Mouse (Mus musculus) embryonic facial prominence, embryonic 14.5 days (tissue): Measurements from ENCODE around the gene Gm5741. TPM values are rescaled to one million over a fixed set of nuclear protein-coding genes. Genes with fewer than 3 reads are reported as not detected.

Experiments
- ATAC-seq: fragments of 200-750 bp; cut with Nextera tagmentation; 2 replicates; pipeline ENCODE4 v1.8.0; 2017; ENCODE audit warnings: low read depth, moderate number of reproducible peaks, moderate TSS enrichment
- DNase-seq: peaks from one replicate; pipeline ENCODE4 v3.0.0-alpha.2; 2015; ENCODE audit warnings: low spot score
- H3K27ac ChIP-seq: fragments of 300-500 bp; sonication (generic); replicated peaks from 2 replicates; pipeline ENCODE4 v1.5.1; 2014; ENCODE audit warnings: low read depth, mild to moderate bottlenecking, low read length, moderate library complexity
- H3K27me3 ChIP-seq: fragments of 300-500 bp; sonication (generic); replicated peaks from 2 replicates; pipeline ENCODE4 v1.6.1; 2014; ENCODE audit warnings: low read length; ENCODE audit not compliant: control insufficient read depth, insufficient read depth
- H3K36me3 ChIP-seq: fragments of 300-500 bp; sonication (generic); 2 replicates; pipeline ENCODE4 v1.6.1; 2014; ENCODE audit warnings: low read length, mixed read lengths; ENCODE audit not compliant: control insufficient read depth, insufficient read depth
- H3K4me1 ChIP-seq: fragments of 300-500 bp; sonication (generic); 2 replicates; pipeline ENCODE4 v1.6.1; 2014; ENCODE audit warnings: antibody characterized with exemption, low read length; ENCODE audit not compliant: control insufficient read depth, insufficient read depth
- H3K4me2 ChIP-seq: fragments of 300-500 bp; sonication (generic); 2 replicates; pipeline ENCODE4 v1.6.1; 2014; ENCODE audit warnings: low read depth, mild to moderate bottlenecking, low read length, moderate library complexity, mixed read lengths
- H3K4me3 ChIP-seq: fragments of 300-500 bp; sonication (generic); 2 replicates; pipeline ENCODE4 v1.5.1; 2014; ENCODE audit warnings: low read depth, mild to moderate bottlenecking, low read length
- H3K9ac ChIP-seq: fragments of 300-500 bp; sonication (generic); 2 replicates; pipeline ENCODE4 v1.6.1; 2014; ENCODE audit warnings: low read depth, mild to moderate bottlenecking, low read length, moderate library complexity, mixed read lengths
- H3K9me3 ChIP-seq: fragments of 300-500 bp; sonication (generic); 2 replicates; pipeline ENCODE4 v1.6.1; 2016; ENCODE audit warnings: low read length; ENCODE audit not compliant: control insufficient read depth
- WGBS: fragments of 180-500 bp; shearing (Covaris S2); extraction: QIAGEN DNeasy Blood & Tissue Kit; methylation state at CpG from one replicate; pipeline ENCODE4 v1.1.7; 2014; 5-methylcytosine and 5-hydroxymethylcytosine counted together
- polyA plus RNA-seq: library from polyadenylated mRNA; unstranded; fragments of >200 nt; fragmentation: Nextera tagmentation; extraction: Ambion mirVana; gene quantifications from 2 replicates; pipeline ENCODE4 v1.2.1, GENCODE M21; 2014

Gene Gm5741
- polyA plus RNA-seq, 1 experiment from 2014 or later, result 0.68 TPM

DNA sequence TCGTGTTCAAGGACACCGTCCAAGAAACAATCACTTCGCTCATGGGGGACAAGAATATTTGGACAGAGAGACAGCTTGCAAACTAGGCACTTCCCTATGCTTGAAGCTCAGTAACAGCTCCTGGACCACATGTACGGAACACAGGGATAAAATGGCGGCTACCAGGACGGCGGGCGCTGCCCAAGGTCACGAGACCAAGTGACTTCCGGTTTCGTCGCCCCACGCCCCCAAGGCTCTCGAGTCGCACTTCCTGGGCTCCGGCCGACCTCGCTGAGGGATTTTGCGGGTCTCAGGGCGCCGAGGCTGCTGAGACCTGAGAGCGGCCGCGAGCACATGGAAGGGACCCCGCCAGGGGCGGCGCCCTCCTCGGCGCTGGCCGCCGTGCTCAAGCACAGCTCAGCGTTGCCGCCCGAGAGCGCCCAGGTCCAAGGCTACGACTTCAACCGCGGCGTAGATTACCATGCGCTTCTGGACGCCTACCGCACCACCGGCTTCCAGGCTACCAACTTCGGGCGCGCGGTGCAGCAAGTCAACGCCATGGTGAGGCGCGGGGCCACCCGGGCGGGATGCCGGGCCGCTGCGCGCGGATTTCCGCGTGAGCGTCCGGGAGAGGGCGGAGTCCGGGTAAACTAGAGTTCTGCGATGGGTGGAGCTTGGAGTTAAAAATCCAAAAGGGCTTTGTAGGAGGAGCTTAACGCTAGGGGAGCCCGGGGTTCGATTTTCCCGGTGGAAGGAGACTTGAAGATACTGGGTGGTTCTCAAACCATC lies 3.9 kb upstream of the Gm5741 start, which contains the start of gene Dhps:
Dhps (plus strand) TSS at position 244 of the 768 bp plus-strand sequence.
- peak within 1 kb of the TSS; percentile 87 for H3K4me3 ChIP-seq
- peak; percentile 97 for DNase-seq
- H3K27ac ChIP-seq, result peak within 1 kb of the TSS; percentile 94
- H3K27me3 ChIP-seq, result no peaks in the 10 kb centered on the region
- WGBS, result under 1% methylated on average over 55 of the region's 68 CpGs
- peak within 1 kb of the TSS; percentile 65 for H3K4me2 ChIP-seq
- H3K4me1 ChIP-seq, result peaks cover 6% of the 10 kb centered on the region
- no peaks in the 10 kb centered on the region for H3K9me3 ChIP-seq
- peaks cover 41% of the 10 kb centered on the region for H3K36me3 ChIP-seq
- H3K9ac ChIP-seq, result peak within 1 kb of the TSS; percentile 85
- peak; percentile 94 for ATAC-seq

DNA sequence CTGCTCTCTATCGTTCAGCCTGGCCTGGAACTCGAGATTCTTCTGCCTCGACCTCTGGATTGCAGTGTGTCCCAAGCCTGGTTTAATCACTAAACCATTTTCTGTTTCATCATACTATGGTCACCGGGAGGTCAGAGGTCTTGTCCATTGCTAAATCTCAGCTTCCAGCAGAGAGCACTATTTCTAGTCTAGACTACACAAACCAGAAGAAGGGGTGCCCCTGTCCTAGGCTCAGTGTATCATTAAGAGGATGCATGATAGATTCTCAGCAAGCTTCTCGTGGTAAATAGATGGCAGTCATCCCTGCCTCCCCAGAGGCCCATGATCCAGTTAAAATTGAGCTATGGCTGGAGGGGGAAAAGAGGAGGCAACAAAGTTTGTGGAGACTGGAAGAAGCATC lies 3.3 kb upstream of the Gm5741 start:
- Histone ChIP-seq H3K36me3 (peaks cover 41% of the 10 kb centered on the region), H3K27ac (peak overlapping the region; percentile 94), H3K4me2 (peak overlapping the region; percentile 65), H3K27me3 (no peaks in the 10 kb centered on the region), H3K4me1 (peaks cover 6% of the 10 kb centered on the region), H3K4me3 (peak overlapping the region; percentile 87), H3K9me3 (no peaks in the 10 kb centered on the region), H3K9ac (peak overlapping the region; percentile 85; the same call in 1 of the 2 replicates)
- no peak for ATAC-seq
- DNase-seq, result no peak
- WGBS, result 84% methylated on average over 5 of the region's 5 CpGs

DNA sequence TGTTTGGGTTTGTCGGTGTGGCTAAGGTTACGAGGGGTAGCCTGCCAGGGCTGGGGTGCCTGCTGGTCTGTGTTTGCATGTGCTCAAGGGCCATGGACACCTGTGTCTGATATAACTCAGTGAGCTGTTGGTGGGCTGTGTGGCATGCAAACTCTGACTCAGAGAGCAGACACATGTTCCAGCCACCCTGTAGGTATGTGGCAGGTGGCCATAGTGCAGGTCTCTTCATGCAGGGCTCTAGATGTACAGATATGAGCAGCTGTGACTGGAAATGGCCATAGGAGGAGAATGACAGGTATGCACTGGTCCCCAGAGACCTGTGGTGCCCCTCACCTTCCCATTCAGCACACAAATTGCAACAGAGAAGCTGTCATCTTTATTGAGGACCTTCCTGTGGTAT lies 627 bp downstream of the Gm5741 start:
- H3K9ac ChIP-seq, result no peak overlapping the region
- no peak for DNase-seq
- H3K27ac ChIP-seq, result no peak overlapping the region
- no peak overlapping the region for H3K4me3 ChIP-seq
- H3K4me2 ChIP-seq, result no peak overlapping the region
- no peaks in the 10 kb centered on the region for H3K9me3 ChIP-seq
- H3K4me1 ChIP-seq, result peaks cover 6% of the 10 kb centered on the region
- peaks cover 30% of the 10 kb centered on the region for H3K36me3 ChIP-seq
- 83% methylated on average over 2 of the region's 2 CpGs for WGBS
- no peaks in the 10 kb centered on the region for H3K27me3 ChIP-seq
- no peak for ATAC-seq

DNA sequence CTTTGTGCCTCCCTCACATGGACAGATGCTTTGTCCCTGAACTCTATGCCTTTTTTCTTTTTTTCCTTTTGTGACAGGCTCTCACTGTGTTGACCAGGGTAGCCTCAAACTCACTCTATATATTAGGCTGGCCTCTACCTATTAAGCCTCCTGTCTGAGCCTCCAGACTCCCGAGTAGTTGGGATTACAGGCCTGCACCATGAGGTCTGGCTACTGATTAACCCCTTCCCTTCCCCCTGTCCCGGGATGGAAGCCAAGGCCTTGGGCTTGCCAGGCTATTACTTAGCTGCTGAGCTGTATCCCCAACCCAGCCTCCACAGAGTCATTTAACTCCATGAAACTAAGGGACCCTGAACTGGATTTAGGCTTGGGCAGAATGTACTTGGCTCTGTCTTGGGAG lies 2.6 kb downstream of the Gm5741 start:
- Histone ChIP-seq H3K4me1 (peaks cover 8% of the 10 kb centered on the region), H3K36me3 (peaks cover 30% of the 10 kb centered on the region), H3K27me3 (no peaks in the 10 kb centered on the region), H3K27ac (no peak overlapping the region), H3K4me3 (no peak overlapping the region), H3K9ac (no peak overlapping the region), H3K9me3 (no peaks in the 10 kb centered on the region), H3K4me2 (no peak overlapping the region)
- DNase-seq (no peak), ATAC-seq (no peak)
- 31% methylated on average over 2 of the region's 2 CpGs for WGBS

DNA sequence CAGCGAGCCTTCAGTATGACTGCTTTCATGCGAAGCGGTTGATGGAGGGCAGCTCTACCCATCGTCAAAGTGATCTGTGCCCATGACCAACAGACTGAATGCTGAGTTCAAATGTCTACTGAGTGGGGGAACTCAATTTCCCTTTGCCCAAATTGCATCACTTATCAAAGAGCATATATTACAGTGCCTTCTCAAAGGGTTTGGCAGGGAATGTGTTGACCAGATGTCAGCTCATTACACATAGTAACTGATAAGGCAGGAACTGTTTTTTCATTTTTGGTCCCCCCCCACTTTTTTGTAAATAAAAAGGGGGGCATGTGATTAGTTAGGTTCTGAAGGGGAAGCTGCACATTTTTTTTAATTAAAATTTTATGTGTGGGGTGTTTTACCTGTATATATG lies 5.2 kb downstream of the Gm5741 start:
- H3K27me3 ChIP-seq, result no peaks in the 10 kb centered on the region
- WGBS, result 92% methylated on average over 4 of the region's 4 CpGs
- no peak overlapping the region for H3K9ac ChIP-seq
- no peak for DNase-seq
- no peak overlapping the region for H3K4me2 ChIP-seq
- no peaks in the 10 kb centered on the region for H3K9me3 ChIP-seq
- no peak for ATAC-seq
- H3K4me3 ChIP-seq, result no peak overlapping the region
- H3K4me1 ChIP-seq, result peaks cover 8% of the 10 kb centered on the region
- H3K27ac ChIP-seq, result no peak overlapping the region
- H3K36me3 ChIP-seq, result peaks cover 30% of the 10 kb centered on the region

DNA sequence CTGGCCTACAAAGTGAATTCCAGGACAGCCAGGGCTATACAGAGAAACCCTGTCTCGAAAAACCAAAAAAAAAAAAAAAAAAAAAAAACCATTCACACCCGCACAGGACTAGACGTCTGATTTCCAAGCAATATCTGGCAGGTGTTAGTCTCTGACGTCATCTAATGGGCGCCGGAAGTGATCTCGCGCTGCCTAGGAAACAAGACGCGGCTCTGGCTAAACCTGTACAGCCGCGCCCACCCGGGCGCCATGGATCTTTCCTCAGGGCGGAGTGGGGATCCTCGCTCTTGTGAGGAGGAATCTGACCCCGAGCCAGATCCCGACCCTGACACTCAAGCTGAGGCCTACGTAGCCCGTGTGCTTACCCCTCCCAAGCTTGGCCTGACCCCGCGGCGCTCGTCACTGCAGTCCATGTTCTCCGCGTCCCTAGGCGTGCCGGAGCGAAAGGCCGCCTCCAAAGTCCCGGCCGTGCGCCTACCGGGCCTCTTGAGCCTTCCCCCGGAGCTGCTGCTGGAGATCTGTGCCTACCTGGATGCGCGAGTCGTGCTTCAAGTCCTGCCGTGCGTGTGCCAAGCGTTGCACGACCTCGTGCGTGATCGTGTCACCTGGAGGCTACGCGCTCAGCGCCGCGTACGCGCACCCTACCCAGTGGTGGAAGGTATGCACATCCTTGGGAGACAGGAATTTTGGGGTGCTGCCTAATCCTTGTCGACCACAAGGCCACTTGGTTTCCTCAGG lies 7.7 kb downstream of the Gm5741 start, which contains the start of gene Fbxw9:
Fbxw9 (plus strand) TSS at position 177 of the 738 bp plus-strand sequence.
- Histone ChIP-seq H3K27me3 (no peaks in the 10 kb centered on the region), H3K4me2 (peak within 1 kb of the TSS; percentile 91), H3K4me3 (peak within 1 kb of the TSS; percentile 58), H3K9ac (peak within 1 kb of the TSS; percentile 66), H3K36me3 (peaks cover 24% of the 10 kb centered on the region), H3K9me3 (no peaks in the 10 kb centered on the region), H3K27ac (peak within 1 kb of the TSS; percentile 44; the same call in 1 of the 2 replicates), H3K4me1 (peaks cover 8% of the 10 kb centered on the region)
- ATAC-seq (peak; percentile 92), DNase-seq (peak; percentile 95)
- under 1% methylated on average over 45 of the region's 53 CpGs for WGBS

DNA sequence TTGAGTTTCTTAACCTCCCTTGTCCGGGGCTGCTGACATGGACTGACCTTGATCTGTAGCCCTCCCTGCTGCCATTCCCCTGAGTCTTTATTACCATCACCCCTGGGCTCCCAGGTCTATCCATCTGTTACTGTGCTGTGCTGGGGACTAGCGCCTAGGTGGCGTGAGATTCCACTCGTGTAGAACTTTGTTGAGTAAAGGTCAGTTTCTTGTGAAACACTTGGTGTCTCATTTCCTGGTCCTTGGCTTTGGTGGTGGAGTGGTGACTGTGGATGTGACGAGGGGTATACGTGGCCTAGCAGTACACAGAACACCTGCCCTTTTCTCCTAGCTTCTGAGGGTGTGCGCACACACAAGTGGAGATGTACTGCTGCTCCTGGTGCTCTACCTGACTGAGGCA lies 10.4 kb downstream of the Gm5741 start:
- no peak for ATAC-seq
- H3K4me3 ChIP-seq, result no peak overlapping the region
- H3K27me3 ChIP-seq, result no peaks in the 10 kb centered on the region
- H3K4me2 ChIP-seq, result no peak overlapping the region
- peaks cover 8% of the 10 kb centered on the region for H3K4me1 ChIP-seq
- H3K27ac ChIP-seq, result no peak overlapping the region
- DNase-seq, result no peak
- H3K36me3 ChIP-seq, result peaks cover 45% of the 10 kb centered on the region
- no peak overlapping the region for H3K9ac ChIP-seq
- WGBS, result 84% methylated on average over 7 of the region's 7 CpGs
- no peaks in the 10 kb centered on the region for H3K9me3 ChIP-seq

DNA sequence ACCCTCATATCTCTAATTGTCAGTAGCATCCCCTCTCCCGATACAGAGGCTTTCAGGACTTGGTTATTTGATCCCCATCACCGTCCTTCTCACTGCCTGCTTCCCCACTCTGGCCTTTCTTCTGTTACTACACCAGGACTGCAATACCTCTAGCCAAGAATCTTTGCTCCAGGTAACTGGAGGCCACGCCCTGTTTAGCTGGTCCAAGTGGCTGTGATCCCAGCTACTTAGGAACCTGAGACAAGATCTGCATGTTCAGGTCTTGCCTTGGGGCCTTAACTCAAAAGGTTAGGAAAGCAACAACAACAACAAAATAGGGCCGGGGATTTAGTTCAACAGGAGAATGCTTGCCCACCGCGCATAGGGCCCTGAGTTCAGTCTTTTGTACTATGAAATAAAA lies 24.2 kb downstream of the Gm5741 start:
- no peak for ATAC-seq

More for the DNA sequence above, 24.2 kb downstream of the Gm5741 start:
- H3K4me3 ChIP-seq, result no peak overlapping the region
- H3K4me2 ChIP-seq, result no peak overlapping the region
- no peaks in the 10 kb centered on the region for H3K9me3 ChIP-seq
- DNase-seq, result no peak
- no peak overlapping the region for H3K9ac ChIP-seq
- no peak overlapping the region for H3K27ac ChIP-seq
- H3K4me1 ChIP-seq, result peaks cover 4% of the 10 kb centered on the region; the same call in 1 of the 2 replicates
- WGBS, result 86% methylated on average over 6 of the region's 6 CpGs
- no peaks in the 10 kb centered on the region for H3K27me3 ChIP-seq
- H3K36me3 ChIP-seq, result peaks cover 87% of the 10 kb centered on the region
